Mouse (Mus musculus) intestine, embryonic 14.5 days (tissue): ENCODE measurements at regions not wholly inside any gene's neighbourhood (a gene's known extent, or its start where the extent isn't known, plus 50 kb on each side); places are given as distances from the start of the nearest gene placed in this dataset.

ENCODE experiments used
- ATAC-seq: fragments of 200-750 bp; cut with Nextera tagmentation; replicated peaks from 2 replicates; pipeline ENCODE4 v1.8.0; 2017; ENCODE audit warnings: low read depth, moderate number of reproducible peaks, moderate TSS enrichment, moderate library complexity; ENCODE audit not compliant: low FRiP score, low TSS enrichment
- DNase-seq: peaks from one replicate; pipeline ENCODE4 v3.0.0-alpha.2; 2018; ENCODE audit warnings: low spot score
- H3K27ac ChIP-seq: fragments of 300-500 bp; sonication (generic); 2 replicates; pipeline ENCODE4 v1.5.1; 2014; ENCODE audit warnings: low read depth, mild to moderate bottlenecking, control low read depth
- H3K27me3 ChIP-seq: fragments of 300-500 bp; sonication (generic); replicated peaks from 2 replicates; pipeline ENCODE4 v1.6.1; 2014; ENCODE audit warnings: low read length, control low read depth; ENCODE audit not compliant: control insufficient read depth, insufficient read depth
- H3K36me3 ChIP-seq: fragments of 300-500 bp; sonication (generic); 2 replicates; pipeline ENCODE4 v1.6.1; 2014; ENCODE audit warnings: low read length, control low read depth; ENCODE audit not compliant: control insufficient read depth, insufficient read depth
- H3K4me1 ChIP-seq: fragments of 300-500 bp; sonication (generic); replicated peaks from 2 replicates; pipeline ENCODE4 v1.6.1; 2014; ENCODE audit warnings: low read length, control low read depth, mixed read lengths; ENCODE audit not compliant: control insufficient read depth, insufficient read depth
- H3K4me2 ChIP-seq: fragments of 300-500 bp; sonication (generic); 2 replicates; pipeline ENCODE4 v1.6.1; 2014; ENCODE audit warnings: low read length
- H3K4me3 ChIP-seq: fragments of 300-500 bp; sonication (generic); 2 replicates; pipeline ENCODE4 v1.5.1; 2014; ENCODE audit warnings: low read depth, low read length, control low read depth, mixed read lengths
- H3K9ac ChIP-seq: fragments of 300-500 bp; sonication (generic); 2 replicates; pipeline ENCODE4 v1.6.1; 2014; ENCODE audit warnings: mild to moderate bottlenecking, low read length
- H3K9me3 ChIP-seq: fragments of 300-500 bp; sonication (generic); 2 replicates; pipeline ENCODE4 v1.6.1; 2016; ENCODE audit warnings: low read length, control low read depth; ENCODE audit not compliant: control insufficient read depth
- WGBS: fragments of 180-500 bp; shearing (Covaris S2); extraction: QIAGEN DNeasy Blood & Tissue Kit; methylation state at CpG from one replicate; pipeline ENCODE4 v1.1.7; 2014; 5-methylcytosine and 5-hydroxymethylcytosine counted together

- no peaks in the 10 kb centered on the region for H3K36me3 ChIP-seq
- no peak overlapping the region for H3K4me2 ChIP-seq
- no peaks in the 10 kb centered on the region for H3K4me1 ChIP-seq
- ATAC-seq (no peak), DNase-seq (peak; percentile 74)
- no peaks in the 10 kb centered on the region for H3K9me3 ChIP-seq
- H3K27ac ChIP-seq: no peak overlapping the region
- no peak overlapping the region for H3K9ac ChIP-seq
- WGBS: 32% methylated on average over 2 of the region's 2 CpGs
- no peaks in the 10 kb centered on the region for H3K27me3 ChIP-seq
- H3K4me3 ChIP-seq: no peak overlapping the region
Observed at GRCm38 (mm10) chr14:87215099-87215498, 74.1 kb upstream of the Diaph3 start.

- Histone ChIP-seq H3K36me3 (no peaks in the 10 kb centered on the region), H3K4me3 (no peak overlapping the region), H3K9me3 (no peaks in the 10 kb centered on the region), H3K9ac (no peak overlapping the region), H3K27me3 (no peaks in the 10 kb centered on the region), H3K27ac (no peak overlapping the region), H3K4me2 (no peak overlapping the region), H3K4me1 (no peaks in the 10 kb centered on the region)
- no peak for ATAC-seq
- no peak for DNase-seq
- WGBS: 74% methylated on average over 7 of the region's 7 CpGs
Observed at GRCm38 (mm10) chr14:87217042-87217441, 76.0 kb upstream of the Diaph3 start.

- H3K4me2 ChIP-seq: no peak overlapping the region
- ATAC-seq (no peak), DNase-seq (no peak)
- WGBS: 81% methylated on average over 3 of the region's 3 CpGs
- no peaks in the 10 kb centered on the region for H3K36me3 ChIP-seq
- no peak overlapping the region for H3K27ac ChIP-seq
- no peak overlapping the region for H3K9ac ChIP-seq
- H3K9me3 ChIP-seq: no peaks in the 10 kb centered on the region
- no peak overlapping the region for H3K4me3 ChIP-seq
- H3K4me1 ChIP-seq: no peaks in the 10 kb centered on the region
- H3K27me3 ChIP-seq: no peaks in the 10 kb centered on the region
Observed at GRCm38 (mm10) chr14:87219975-87220374, 78.9 kb upstream of the Diaph3 start.

- 52% methylated on average over 5 of the region's 5 CpGs for WGBS
- no peak for DNase-seq
- no peak overlapping the region for H3K27ac ChIP-seq
Observed at GRCm38 (mm10) chr14:87224870-87225269, 83.8 kb upstream of the Diaph3 start.

GRCm38 (mm10) chr14:87249258-87249657 lies 108.2 kb upstream of the Diaph3 start:
- H3K9me3 ChIP-seq: no peaks in the 10 kb centered on the region
- no peak for DNase-seq
- H3K4me3 ChIP-seq: no peak overlapping the region
- no peak overlapping the region for H3K4me2 ChIP-seq
- no peak for ATAC-seq
- H3K36me3 ChIP-seq: no peaks in the 10 kb centered on the region
- no peak overlapping the region for H3K9ac ChIP-seq
- no peaks in the 10 kb centered on the region for H3K27me3 ChIP-seq
- no peaks in the 10 kb centered on the region for H3K4me1 ChIP-seq
- H3K27ac ChIP-seq: no peak overlapping the region
- WGBS: 87% methylated on average over 2 of the region's 2 CpGs

More at GRCm38 (mm10) chr14:87224870-87225269, 83.8 kb upstream of the Diaph3 start:
- Histone ChIP-seq H3K9ac (no peak overlapping the region), H3K9me3 (no peaks in the 10 kb centered on the region), H3K4me2 (no peak overlapping the region), H3K27me3 (no peaks in the 10 kb centered on the region), H3K36me3 (no peaks in the 10 kb centered on the region), H3K4me1 (no peaks in the 10 kb centered on the region), H3K4me3 (no peak overlapping the region)
- ATAC-seq: no peak

GRCm38 (mm10) chr14:87255484-87256208 lies 114.6 kb upstream of the Diaph3 start:
- H3K4me3 ChIP-seq: no peak overlapping the region
- H3K4me1 ChIP-seq: no peaks in the 10 kb centered on the region
- DNase-seq: no peak
- no peak for ATAC-seq
- no peak overlapping the region for H3K27ac ChIP-seq
- H3K9me3 ChIP-seq: no peaks in the 10 kb centered on the region
- WGBS: 87% methylated on average over 5 of the region's 5 CpGs
- no peaks in the 10 kb centered on the region for H3K27me3 ChIP-seq
- no peak overlapping the region for H3K9ac ChIP-seq
- no peaks in the 10 kb centered on the region for H3K36me3 ChIP-seq
- H3K4me2 ChIP-seq: no peak overlapping the region

GRCm38 (mm10) chr14:87261726-87262125 lies 120.7 kb upstream of the Diaph3 start:
- ATAC-seq (no peak), DNase-seq (no peak)
- H3K27ac ChIP-seq: no peak overlapping the region
- no peak overlapping the region for H3K4me2 ChIP-seq
- no peaks in the 10 kb centered on the region for H3K4me1 ChIP-seq
- 48% methylated on average over 5 of the region's 5 CpGs for WGBS
- H3K36me3 ChIP-seq: no peaks in the 10 kb centered on the region
- no peaks in the 10 kb centered on the region for H3K9me3 ChIP-seq
- H3K4me3 ChIP-seq: no peak overlapping the region
- no peak overlapping the region for H3K9ac ChIP-seq
- H3K27me3 ChIP-seq: no peaks in the 10 kb centered on the region

- Histone ChIP-seq H3K9me3 (no peaks in the 10 kb centered on the region), H3K9ac (no peak overlapping the region), H3K4me2 (no peak overlapping the region), H3K27ac (no peak overlapping the region), H3K4me1 (no peaks in the 10 kb centered on the region), H3K27me3 (no peaks in the 10 kb centered on the region), H3K4me3 (no peak overlapping the region), H3K36me3 (no peaks in the 10 kb centered on the region)
- 76% methylated on average over 4 of the region's 4 CpGs for WGBS
- ATAC-seq: no peak
- no peak for DNase-seq
Observed at GRCm38 (mm10) chr14:87264826-87265225, 123.8 kb upstream of the Diaph3 start.

- H3K36me3 ChIP-seq: no peaks in the 10 kb centered on the region
- 0 out of 2 replicates have a peak, but pooled peaks cover 3% of the 10 kb centered on the region for H3K4me1 ChIP-seq
- H3K9me3 ChIP-seq: no peaks in the 10 kb centered on the region
- ATAC-seq (no peak), DNase-seq (no peak)
- no peak overlapping the region for H3K4me3 ChIP-seq
- 31% methylated on average over 6 of the region's 6 CpGs for WGBS
- H3K27me3 ChIP-seq: no peaks in the 10 kb centered on the region
- no peak overlapping the region for H3K27ac ChIP-seq
- no peak overlapping the region for H3K9ac ChIP-seq
- no peak overlapping the region for H3K4me2 ChIP-seq
Observed at GRCm38 (mm10) chr14:87266309-87266708, 125.3 kb upstream of the Diaph3 start.
